Mouse (Mus musculus) right cerebral cortex, postnatal 10 days (tissue): ENCODE data around the gene Eef1g.
"Not testable (repeated sequence)": the region's sequence is repeated elsewhere in the genome, so short reads cannot be mapped to it uniquely, and the experiment has no call there.

Experiments used
- DNase-seq, 2 experiments: peaks; one replicate each; pipeline ENCODE4 v3.0.0; 2021; ENCODE audit warnings: low spot score in 2 of 2

Gene Eef1g

DNA sequence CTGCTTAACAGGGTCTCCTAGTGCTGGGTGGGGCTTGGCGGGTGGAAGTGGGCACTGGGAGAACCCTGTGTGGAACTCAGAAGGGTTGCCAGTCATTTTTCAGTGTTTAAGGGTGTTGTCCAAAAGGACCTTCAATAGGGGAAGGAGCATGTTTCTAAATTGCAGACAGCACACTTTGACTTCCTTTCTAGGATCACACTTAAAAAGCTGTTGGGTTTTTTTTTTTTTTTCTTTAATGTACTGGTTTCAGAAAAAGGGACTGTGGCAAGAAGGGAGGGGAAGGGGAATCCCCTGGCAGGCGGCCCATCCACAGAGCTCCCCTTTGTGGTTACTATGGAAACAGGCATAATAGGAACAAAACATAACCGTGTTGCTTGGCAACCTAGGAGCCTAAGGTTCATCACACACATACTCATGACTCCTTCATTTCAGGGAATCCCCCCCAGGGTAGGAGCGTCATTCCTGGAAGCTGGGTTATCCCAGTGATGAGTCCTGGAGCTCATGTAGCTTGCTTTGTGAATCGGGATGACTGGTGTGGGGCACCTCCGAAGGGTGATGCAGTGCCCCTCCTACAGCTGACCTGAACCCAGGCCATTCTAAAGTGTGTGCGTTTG is 17.5 kb downstream of the Eef1g start:
- DNase-seq: peak; percentile 88 to 92

DNA sequence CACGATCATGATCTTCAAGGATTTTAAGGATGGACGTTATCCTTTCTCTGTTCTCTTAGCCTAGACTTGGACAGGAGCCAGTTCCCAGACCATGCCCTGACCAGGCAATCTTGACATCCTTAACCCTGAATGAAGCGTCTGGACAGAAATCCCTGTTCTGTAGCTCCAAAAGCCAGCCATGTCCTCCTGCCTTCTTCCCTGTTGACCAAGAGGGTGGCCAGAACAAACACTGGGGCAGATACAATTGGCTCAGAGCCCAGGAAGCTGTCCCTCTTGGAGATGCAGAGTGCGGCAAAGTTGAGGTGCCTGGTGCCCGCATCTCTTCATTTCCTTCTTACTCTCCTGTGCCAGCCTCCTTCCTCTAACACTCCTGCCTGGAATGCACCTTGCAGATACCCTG is 19.1 kb downstream of the Eef1g start:
- no peak for DNase-seq

DNA sequence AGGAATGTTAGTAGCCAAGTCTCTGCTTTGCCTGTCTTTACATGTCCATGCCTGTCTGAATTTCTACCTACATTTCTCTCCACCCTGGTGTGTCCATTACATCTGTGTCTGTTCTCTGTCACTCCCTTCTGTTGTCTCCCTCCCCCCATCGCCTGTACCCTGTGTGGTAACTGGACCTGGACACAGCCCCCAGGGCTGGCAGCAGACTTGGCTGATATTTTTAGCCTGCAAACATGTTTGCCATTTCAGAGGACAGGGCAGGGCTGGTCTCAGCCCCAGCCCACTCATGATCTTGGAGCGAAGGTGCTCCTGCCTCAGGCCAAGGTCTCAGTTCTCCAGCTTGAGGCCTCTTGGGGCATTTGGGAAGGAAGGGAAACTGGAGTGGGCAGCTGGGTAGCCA is 21.0 kb downstream of the Eef1g start:
- no peak for DNase-seq

DNA sequence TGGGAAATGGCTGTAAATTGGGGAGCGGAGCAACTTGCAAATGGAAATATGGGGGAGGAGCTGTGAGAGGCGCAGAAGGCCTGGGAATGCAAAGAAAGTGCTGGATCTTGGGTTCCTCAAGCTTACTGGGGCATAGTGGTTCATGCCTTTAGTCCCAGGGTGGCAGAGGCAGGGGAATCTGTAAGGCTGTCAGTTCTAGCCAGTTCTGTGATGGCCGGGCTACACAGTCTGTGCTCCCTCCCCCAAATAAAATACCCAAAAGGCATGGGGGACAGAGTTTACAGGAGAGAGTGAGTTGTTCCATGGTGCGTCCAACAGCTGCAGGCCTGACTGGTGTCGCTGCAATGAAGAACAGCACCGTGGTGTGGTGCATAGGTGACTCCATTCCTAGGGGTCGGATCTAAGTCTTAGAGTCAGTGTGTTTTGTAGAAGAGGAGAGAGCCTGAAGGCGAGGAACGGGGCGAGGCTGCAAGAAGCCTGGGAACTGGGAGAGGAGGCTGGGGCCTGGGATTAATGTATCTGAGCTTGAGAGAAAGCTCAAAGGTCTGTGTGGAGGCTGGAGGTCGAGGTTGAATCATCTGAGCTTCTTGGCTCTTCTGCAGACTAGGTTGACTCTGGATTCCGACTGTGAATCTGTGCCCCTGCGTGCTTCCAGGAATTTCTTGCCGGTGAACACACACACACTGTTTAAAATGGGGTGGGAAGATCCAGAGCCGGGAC is 21.7 kb downstream of the Eef1g start:
- DNase-seq: no peak

DNA sequence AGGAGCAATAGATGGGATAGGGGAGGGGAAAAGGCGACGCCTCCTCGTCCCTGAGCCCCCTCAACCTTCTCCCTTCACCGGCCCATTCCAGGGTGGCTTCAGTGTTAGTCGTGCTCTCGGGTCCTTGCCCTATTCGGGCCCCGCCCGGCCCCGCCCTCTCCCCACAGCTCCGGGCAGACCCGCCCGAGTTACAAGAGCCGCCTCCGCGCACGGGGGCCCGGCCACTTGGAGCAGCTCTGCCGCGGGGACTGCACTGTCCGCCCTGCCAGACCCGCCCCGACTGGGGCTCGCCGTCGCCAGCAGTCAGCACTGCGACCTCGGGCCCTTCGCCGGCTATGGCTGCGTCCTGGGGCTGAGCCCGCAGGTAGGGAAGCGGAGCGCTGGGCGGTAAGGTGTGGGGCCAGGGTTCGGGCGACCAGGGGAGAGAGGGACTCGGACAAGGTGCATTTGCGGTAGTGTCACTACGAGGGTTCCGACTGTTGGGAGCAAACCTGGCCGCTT is 22.3 kb downstream of the Eef1g start, which contains the start of gene Ahnak:
Ahnak (plus strand) TSS at position 219 of the 501 bp plus-strand sequence.
- no peak for DNase-seq

DNA sequence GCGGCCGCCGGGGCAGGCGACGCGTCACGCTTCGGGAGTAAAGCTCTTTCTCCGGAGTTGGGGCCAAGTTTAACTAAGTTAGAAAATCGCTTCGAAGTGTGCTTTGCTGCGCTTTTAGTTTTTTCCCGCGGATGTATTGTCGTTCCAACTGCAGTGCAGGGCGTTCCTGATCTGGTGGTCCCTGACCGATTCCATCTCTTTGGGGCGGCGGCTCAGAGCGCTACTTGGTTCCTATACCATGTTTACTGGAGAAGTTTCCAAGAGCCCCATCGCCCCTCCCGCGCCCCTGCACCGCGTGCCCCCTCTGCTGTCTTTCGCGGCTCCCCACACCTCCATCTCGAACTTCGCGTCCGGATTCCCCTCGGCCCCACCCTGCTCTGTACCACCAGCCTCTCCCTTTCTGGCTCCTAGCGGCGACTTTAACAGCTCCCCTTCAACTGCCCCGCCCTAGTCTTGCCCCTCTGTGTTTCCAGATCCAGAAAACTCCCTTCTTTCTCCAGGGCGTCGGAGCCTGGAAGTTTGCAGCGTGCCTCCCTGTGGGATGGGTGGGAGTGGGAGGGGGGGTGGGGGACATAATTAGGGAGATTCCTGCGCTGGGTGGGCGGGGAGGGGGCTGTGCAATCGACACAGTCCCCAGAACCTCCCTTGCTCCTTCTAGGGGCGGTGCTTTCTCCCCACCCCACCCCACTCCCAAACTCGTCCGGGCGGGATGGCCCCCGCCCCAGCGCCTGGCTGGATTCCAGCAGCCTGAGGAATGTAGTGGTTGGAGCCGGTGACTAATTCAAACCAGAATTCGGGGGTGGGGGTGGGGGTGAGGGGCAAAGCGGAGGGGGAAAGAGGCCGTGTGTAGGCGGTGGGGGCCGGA is 23.0 kb downstream of the Eef1g start:
- peak; percentile 40 to 55 for DNase-seq

DNA sequence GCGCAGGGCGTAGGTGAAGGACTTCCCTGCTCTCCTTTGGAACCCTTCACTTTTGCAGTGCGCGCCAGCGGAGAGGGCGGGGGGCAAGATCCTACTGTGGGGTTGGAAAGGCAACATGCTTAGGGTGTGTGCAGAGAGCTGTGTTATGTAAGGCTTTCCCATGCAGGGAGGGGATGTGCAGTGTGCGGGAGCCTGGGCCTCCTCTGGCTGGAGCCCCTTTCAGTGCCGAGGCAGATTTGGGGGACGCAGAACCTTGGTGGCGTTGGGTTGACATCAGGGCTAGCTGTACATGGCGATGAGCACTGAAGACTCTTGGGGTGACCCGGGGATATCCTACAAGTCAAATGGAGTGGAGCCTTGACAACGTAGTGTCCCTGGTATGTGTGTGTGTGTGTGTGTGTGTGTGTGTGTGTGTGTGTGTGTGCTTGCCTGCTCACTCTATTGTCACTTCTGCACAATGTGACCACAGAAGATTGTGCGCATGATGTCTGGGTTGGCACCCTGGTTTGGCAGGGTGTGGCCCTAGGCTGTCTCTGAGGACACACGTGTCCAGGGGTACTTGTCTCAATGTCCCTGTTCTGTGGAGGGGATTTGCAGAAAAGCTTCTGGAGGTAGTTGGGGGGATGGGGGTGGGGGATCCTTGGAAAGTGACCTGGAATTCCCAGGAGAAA is 23.7 kb downstream of the Eef1g start:
- DNase-seq: no peak

DNA sequence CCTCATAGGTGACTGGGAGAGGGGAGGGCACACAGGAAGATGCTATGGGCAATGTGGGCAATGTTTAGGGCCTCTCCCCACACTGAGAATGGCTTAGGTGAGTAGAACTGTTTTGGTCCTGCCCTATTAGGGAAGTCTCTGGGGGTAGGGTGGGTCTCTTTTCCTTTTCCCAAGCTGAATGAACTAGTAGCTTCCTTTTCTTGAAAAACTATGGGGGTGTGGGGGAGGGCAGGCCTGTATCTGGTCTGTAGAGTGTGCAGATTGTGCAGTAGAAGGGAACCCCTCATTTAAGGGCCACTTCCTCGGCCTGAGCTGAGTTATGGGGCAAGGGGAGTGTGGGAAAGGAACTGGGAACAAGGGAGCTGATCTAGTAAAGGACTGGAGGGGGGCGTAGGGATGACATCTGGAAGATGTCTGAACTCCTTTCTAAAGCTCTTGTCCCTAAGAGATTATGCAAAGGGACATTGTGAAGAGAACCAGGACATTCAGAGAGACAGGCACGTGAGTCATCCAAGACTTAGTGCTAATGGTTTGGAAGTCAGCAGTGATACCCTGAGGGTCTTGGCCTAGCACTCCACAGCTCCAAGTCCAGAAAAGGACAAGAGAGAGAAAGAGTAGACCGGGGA is 24.5 kb downstream of the Eef1g start:
- DNase-seq: no peak

DNA sequence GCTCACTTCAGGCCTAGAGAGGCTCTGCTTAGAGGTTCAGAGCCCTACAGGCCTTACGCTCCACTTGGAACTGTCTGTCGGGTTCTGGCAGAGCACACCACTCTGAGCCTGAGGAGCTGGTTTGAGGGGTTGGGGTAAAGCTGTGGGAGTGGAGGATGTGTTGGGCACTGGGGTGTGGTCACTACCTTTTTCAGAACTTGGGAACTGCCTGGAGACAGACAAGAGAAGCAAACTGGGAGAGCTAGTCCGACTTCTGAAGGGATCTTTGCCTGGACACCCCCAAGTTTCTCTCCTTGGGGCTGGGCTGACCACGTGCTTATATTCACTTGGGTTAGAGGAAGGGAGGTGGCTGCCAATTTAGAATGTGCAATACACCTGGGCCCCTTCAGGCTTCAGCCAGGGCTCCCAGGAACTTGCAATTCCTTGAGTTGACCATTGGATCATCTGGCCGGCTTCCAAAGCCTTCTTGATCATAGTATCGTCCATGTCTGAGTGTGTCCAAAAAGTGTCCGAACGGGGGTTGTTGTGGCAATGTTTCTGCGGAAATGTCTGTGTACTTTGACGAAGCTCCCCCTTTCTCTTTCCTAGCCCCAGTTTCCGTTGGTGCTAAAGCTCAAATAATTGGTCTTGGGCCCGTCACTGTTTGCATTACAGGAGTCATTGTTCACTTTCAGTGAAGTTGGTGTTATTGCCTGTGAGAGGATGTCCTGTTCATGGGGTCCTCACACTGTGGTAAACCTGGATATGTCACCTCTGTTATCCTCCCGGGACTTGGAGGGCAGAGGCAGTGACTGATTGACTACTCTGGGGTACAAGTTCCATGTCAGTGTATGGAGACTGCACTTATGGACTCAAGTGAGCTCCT is 25.3 kb downstream of the Eef1g start:
- DNase-seq: no peak

DNA sequence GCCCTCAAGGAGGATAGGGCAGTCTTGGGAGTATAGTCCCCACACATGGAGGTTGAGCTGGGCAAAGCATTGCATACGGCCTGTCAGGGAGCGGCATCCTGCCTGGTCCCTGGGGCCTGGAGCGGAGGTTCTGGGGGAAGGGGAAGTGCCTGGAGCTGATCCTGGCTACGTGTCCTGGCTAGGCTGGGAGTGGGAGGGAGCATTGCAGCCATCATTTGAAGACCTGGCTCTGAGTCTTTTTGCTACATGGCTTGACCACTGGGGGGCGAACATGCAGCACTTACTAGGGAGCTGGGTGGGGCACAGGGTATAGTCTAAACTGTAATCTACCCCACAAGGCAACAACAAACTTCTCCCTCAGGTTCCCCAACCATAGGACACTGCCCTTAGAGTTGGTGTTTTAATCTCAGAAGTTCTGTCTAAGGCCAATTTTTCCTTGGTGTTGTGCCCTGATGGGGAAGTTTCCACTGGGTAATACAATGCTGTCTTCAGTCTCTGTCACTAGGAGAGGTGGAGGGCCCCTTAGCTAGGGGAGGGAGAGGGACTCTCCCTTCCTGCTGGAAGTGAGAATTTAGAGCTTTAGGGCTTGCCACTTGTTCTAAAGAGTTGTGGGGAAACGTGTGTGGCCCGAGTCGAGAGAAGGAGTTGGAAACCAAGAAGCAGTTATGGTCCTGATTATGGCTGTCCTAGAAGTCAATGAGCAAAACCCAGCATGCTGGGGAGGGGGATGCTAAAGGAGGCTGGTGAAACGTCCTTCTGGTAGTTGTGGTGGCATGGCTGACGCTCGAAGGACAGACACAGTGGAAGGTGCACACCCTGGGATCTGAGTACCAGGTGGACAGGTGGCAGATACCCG is 26.2 kb downstream of the Eef1g start:
- DNase-seq: peak; percentile 72 to 83

DNA sequence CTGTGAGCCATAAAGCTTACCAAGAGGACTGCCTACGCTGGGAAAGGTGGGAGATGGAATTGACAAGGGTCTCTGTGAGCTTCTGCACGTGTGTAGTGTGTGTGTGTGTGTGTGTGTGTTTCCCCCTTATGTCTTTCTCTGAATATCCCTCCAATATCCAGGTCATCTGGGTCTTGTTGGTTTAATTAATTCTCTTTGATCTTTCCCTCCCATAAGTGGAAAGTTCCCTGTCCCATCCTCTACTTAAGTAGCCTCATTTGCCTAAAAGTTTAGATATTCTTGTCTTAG is 26.7 kb downstream of the Eef1g start:
- no peak for DNase-seq

DNA sequence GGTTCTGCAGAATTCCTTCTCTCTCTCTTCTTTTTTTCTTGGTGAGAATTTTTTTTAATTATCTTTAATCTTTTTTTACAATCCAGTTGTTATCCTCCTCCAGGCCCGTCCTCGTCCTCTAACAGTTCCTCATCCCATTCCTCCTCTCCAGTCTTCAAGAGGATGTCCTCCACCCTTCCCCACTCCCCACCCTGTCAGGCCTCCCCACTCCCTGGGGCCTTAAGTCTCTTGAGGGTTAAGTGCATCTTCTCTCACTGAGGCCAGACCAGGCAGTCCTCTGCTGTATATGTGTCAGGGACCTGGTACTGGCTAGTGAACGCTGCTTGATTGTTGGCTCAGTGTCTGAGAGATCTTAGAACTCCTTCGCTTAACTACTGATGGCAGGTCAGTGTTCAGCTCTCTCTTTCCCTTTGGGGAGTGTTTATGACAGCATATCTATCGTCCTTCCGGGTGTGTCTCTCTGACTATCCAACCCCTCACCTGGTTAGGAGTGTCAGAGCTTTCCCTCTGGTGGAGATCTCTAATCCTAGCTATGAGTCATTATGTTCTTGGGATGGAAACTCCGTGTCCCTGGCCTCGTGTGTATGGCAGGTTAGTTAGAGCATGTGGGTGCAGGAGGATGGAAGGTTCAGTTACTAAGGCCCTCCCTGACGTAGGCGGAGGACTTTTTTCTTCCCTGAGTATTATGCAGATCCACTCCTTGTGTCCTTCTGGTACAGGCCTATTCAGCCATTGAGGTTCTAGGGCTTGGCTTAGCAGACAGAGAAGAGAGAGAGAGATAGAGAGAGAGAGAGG is 28.2 kb downstream of the Eef1g start:
- DNase-seq: no peak

DNA sequence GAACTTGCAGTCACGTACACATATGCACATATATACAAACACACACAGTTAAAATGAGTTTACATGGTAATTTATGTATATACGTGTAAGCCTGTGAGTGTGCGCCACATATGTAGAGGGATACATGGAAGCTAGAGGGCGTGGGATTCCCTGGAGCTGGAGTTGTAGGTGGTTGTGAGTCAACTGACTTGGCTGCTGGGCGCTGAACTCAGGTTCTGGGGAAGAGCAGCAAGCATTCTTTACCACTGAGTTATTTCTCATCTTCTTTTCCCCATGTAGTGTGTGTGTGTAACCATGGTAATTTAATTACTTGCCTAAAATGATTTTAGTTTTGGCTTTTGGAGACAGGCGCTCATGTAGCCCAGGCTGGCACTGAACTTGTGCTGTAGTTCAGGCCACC is 29.8 kb downstream of the Eef1g start:
- DNase-seq: no peak

DNA sequence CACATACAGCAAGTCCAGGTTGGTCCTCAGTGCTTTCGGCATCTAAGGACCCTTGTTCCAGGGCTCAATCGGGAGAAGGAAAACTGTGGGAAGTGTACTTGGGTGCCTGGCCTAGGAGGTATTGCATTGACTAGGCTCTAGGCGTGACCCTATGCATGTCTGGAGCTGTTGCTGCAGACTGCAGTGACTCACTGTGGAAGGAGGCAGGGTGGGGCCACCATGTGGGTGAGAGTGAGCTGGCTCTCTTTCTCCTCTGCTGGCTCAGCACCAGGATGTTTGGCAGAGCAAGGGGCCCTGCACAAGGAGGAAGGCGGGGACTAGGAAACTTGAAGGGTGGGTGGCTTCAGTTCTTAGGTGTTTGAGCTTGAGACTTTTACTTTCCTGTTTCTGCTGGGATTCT is 30.7 kb downstream of the Eef1g start:
- peak; percentile 72 to 76 for DNase-seq

DNA sequence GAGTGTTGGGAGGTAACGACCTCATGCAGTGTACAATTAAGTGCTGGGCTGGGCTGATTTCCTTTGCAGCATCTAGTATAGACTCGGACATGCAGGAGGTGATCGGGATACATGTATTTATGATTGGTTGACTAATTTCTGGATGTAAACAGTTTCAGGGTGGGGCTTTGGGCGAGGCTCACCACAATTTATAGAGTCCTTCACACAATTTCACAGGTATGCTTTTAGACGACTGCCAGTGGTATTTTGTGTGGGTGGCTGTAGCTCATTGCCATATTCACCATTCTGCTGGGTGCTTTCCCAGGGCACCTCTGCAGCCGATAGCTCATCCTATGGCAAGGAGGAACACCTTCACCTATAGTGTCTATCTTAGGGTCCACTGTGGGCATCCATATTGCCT is 31.7 kb downstream of the Eef1g start:
- DNase-seq: no peak

DNA sequence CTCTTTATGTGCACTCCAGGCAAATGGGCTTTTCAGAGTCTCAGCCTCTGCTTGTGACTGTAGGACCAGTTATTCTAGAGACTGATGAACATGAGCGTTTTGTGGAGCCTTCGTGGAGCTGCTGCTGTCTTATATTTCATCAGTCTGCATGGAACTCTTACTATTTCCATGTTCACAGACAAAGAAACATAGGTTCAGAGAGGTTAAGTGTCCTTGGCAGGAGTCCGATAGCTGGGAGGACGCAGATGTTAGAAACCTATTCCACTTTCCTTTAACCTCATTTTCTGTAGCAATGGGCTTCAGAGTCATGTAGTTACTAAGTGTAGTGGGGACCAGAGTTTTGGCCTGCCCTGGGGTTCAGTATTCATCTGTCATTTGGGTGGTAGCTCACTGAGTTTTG is 32.4 kb downstream of the Eef1g start:
- no peak for DNase-seq

DNA sequence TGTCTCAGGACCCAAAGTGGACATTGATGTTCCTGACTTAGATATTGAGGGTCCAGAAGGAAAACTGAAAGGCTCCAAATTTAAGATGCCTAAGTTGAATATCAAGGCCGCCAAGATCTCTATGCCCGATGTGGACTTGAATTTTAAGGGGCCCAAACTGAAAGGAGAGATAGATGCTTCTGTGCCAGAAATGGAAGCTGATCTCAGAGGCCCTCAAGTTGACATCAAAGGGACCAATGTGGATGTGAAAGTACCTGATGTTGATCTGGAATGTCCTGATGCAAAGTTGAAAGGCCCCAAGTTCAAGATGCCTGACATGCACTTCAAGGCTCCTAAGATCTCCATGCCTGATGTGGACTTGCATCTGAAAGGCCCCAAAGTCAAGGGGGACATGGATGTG is 40.1 kb downstream of the Eef1g start:
- not testable (repeated sequence) for DNase-seq

DNA sequence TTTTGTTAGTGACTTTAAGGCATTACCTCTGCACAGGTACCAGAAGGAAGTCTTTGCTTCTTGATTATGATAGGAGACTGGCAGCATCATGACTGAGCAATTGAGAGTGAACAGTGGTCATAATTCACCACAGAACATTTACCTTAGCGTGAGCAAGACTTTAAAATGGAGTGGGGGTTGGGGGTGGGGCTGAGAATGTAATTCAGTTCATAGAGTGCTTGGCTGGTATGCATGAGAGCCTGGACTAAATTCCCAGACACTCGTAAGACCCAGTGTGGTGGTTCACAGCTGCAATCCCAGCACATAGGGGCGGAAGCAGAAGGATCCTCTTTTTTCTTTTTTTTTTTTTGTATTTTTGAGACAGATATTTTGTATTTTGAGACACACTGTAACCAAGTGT is 52.5 kb downstream of the Eef1g start:
- no peak for DNase-seq
